Mouse (Mus musculus) retina, embryonic 14.5 days (tissue): Measurements from ENCODE around the gene Pcsk1.

Experiments
- DNase-seq: peaks from one replicate; pipeline ENCODE4 v3.0.0-alpha.2; 2015; ENCODE audit warnings: low spot score

The Pcsk1 gene

GRCm38 (mm10) chr13:75089721-75090410 is at the start of gene Pcsk1:
TSS of gene Pcsk1 (plus strand) at chr13:75089826.
- DNase-seq = peak; percentile 45

GRCm38 (mm10) chr13:75058818-75059217 is 30.8 kb upstream of the Pcsk1 start:
- DNase-seq = no peak

- no peak for DNase-seq
These were observed 25.7 kb upstream of the Pcsk1 start for GRCm38 (mm10) chr13:75063947-75064346.

- peak; percentile 74 for DNase-seq
These were observed 1.0 kb upstream of the Pcsk1 start for GRCm38 (mm10) chr13:75088597-75088996.

- peak; percentile 48 for DNase-seq
These were observed 769 bp downstream of the Pcsk1 start for GRCm38 (mm10) chr13:75090411-75090779.

GRCm38 (mm10) chr13:75091071-75091470 is 1.4 kb downstream of the Pcsk1 start:
- no peak for DNase-seq

GRCm38 (mm10) chr13:75095487-75095886 is 5.9 kb downstream of the Pcsk1 start:
- no peak for DNase-seq

- no peak for DNase-seq
These were observed 23.5 kb downstream of the Pcsk1 start for GRCm38 (mm10) chr13:75113114-75113513.

GRCm38 (mm10) chr13:75114007-75114424 is 24.4 kb downstream of the Pcsk1 start:
- no peak for DNase-seq

- DNase-seq = no peak
These were observed 25.2 kb downstream of the Pcsk1 start for GRCm38 (mm10) chr13:75114838-75115237.

GRCm38 (mm10) chr13:75135833-75136232 is 46.2 kb downstream of the Pcsk1 start:
- no peak for DNase-seq

GRCm38 (mm10) chr13:75160661-75161060 is 71.0 kb downstream of the Pcsk1 start:
- no peak for DNase-seq

- DNase-seq = no peak
These were observed 73.8 kb downstream of the Pcsk1 start for GRCm38 (mm10) chr13:75163408-75163807.
